Mouse (Mus musculus): ENCODE measurements around the gene Kif1b. TPM values are rescaled to one million over a fixed set of nuclear protein-coding genes. Genes with fewer than 3 reads are reported as not detected.

Kif1b gene
- total and polyA plus RNA-seq, 3 experiments = 41.6 to 186 (median 154) TPM

DNA sequence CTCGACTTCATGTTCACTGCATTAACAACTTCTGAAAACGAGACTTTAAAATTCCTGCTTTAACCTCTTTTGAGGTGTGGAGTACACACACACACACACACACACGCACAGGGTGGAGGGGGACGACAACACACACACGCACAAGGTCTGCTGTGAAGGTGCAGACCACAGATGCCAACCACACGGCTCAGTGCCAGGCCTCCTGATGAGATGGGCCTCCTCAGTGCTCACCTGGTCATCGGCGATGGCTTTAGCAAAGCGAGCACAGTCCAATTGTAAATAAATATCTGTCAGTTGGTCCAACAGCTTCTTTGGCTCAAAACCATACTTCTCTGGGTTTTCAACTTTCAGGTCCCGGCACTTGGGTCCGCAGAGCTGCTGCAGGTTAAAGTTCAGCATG, 27.4 kb upstream of the Kif1b start:
- no peak overlapping the region for H3K27ac ChIP-seq
- 96% methylated on average over 11 of the region's 11 CpGs for WGBS
- peaks cover 4% of the 10 kb centered on the region for H3K4me1 ChIP-seq (ENCODE audit: control insufficient read depth, insufficient read depth, low read length)
- intact Hi-C loops (cut with DNase I) = no loop called here
- H3K4me3 ChIP-seq = no peak overlapping the region
- H3K36me3 ChIP-seq (ENCODE audit: control insufficient read depth, insufficient read depth, low read length) = no peaks in the 10 kb centered on the region
- no peak overlapping the region for H3K9ac ChIP-seq (ENCODE audit: low read depth, low read length)
- DNase-seq = no peak
- TF ChIP-seq CTCF (IDR thresholded peaks at IDR 0.05) (no peak), EP300 (IDR thresholded peaks at IDR 0.05; ENCODE audit: insufficient read depth, low read depth, low read length) (no peak), POLR2A (IDR thresholded peaks at IDR 0.05; ENCODE audit: insufficient read depth, low read depth, low read length) (no peak)
- H3K27me3 ChIP-seq (ENCODE audit: control insufficient read depth, insufficient read depth, low read length) = no peaks in the 10 kb centered on the region
- no peaks in the 10 kb centered on the region for H3K79me2 ChIP-seq (replicated peaks; ENCODE audit: control insufficient read depth, insufficient read depth, low read length)

DNA sequence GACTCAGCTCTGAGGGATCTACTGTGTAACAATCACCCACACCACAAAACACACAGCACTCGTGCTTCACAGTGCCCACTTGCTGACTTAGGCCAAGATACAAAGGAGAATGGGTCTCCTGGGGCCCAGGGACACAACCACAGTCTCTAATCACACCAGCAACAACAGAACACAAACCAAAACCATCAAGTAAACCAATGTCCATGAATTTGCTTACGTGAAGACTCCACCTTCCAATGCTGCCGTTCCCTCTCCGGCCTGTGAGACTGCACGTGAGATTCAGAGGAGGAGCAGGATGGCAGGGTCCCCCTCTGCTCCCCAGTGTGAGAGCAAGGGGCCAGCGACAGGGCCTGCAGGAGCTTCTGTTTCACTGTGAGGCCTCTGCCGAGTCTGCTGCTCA, 25.2 kb upstream of the Kif1b start:
- no peak for DNase-seq
- WGBS = 91% methylated on average over 7 of the region's 7 CpGs
- TF ChIP-seq POLR2A (IDR thresholded peaks at IDR 0.05; ENCODE audit: insufficient read depth, low read depth, low read length) (no peak), EP300 (IDR thresholded peaks at IDR 0.05; ENCODE audit: insufficient read depth, low read depth, low read length) (no peak), CTCF (IDR thresholded peaks at IDR 0.05) (no peak)
- Histone ChIP-seq H3K4me3 (no peak overlapping the region), H3K36me3 (ENCODE audit: control insufficient read depth, insufficient read depth, low read length) (no peaks in the 10 kb centered on the region), H3K9ac (ENCODE audit: low read depth, low read length) (no peak overlapping the region), H3K27me3 (ENCODE audit: control insufficient read depth, insufficient read depth, low read length) (no peaks in the 10 kb centered on the region), H3K4me1 (ENCODE audit: control insufficient read depth, insufficient read depth, low read length) (peaks cover 3% of the 10 kb centered on the region), H3K27ac (no peak overlapping the region), H3K79me2 (replicated peaks; ENCODE audit: control insufficient read depth, insufficient read depth, low read length) (no peaks in the 10 kb centered on the region)
- intact Hi-C loops (cut with DNase I) = no loop called here

DNA sequence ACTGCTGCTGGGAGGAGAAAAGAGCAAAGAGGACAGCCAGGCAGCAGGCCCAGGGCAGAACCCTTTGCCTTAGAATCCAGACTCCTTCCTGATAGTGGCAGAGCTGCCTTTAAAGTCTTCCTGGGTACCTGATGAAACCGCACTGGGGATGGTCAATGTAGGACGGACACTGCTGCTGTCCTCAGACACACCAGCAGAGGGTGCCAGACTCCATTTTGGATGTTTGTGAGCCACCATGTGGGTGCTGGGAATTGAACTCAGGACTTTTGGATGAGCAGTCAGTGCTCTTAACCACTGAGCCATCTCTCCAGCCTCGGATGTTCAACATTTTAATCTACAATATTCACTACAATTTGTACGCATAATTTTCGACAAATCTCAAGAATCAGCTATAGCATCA, 23.0 kb upstream of the Kif1b start:
- intact Hi-C loops (cut with DNase I) = no loop called here
- Histone ChIP-seq H3K36me3 (ENCODE audit: control insufficient read depth, insufficient read depth, low read length) (no peaks in the 10 kb centered on the region), H3K4me1 (ENCODE audit: control insufficient read depth, insufficient read depth, low read length) (peaks cover 3% of the 10 kb centered on the region; the same call in 1 of the 2 replicates), H3K27me3 (ENCODE audit: control insufficient read depth, insufficient read depth, low read length) (no peaks in the 10 kb centered on the region), H3K79me2 (replicated peaks; ENCODE audit: control insufficient read depth, insufficient read depth, low read length) (no peaks in the 10 kb centered on the region), H3K27ac (no peak overlapping the region), H3K9ac (ENCODE audit: low read depth, low read length) (no peak overlapping the region), H3K4me3 (no peak overlapping the region)
- TF ChIP-seq CTCF (IDR thresholded peaks at IDR 0.05) = peak; percentile 37
- TF ChIP-seq EP300 (IDR thresholded peaks at IDR 0.05; ENCODE audit: insufficient read depth, low read depth, low read length) = no peak
- no peak for DNase-seq
- WGBS = 97% methylated on average over 5 of the region's 5 CpGs

DNA sequence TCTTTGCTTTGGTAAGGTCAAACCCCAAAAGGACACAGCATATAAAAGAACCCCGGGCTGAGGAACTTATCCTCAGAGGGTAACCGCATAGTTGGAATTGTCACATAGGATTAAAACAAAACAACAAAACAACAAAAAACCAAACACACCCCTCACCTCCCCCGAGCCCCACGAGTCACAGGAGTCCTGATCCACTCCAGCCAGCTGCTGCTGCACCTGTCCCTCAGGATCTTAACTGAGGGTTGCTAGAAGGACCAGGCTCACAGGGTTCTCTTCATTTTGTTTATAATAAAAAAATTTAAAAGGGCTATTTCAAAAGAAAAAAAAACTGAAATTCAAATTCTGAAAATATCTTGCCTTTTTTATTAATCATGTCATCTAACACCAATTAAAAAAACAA, 21.2 kb upstream of the Kif1b start:
- H3K36me3 ChIP-seq (ENCODE audit: control insufficient read depth, insufficient read depth, low read length) = no peaks in the 10 kb centered on the region
- intact Hi-C loops (cut with DNase I) = no loop called here
- DNase-seq = no peak
- TF ChIP-seq CTCF (IDR thresholded peaks at IDR 0.05) = no peak
- TF ChIP-seq EP300 (IDR thresholded peaks at IDR 0.05; ENCODE audit: insufficient read depth, low read depth, low read length) = no peak
- TF ChIP-seq POLR2A (IDR thresholded peaks at IDR 0.05; ENCODE audit: insufficient read depth, low read depth, low read length) = no peak
- no peak overlapping the region for H3K27ac ChIP-seq
- peaks cover 4% of the 10 kb centered on the region for H3K4me1 ChIP-seq (ENCODE audit: control insufficient read depth, insufficient read depth, low read length)
- no peak overlapping the region for H3K9ac ChIP-seq (ENCODE audit: low read depth, low read length)
- H3K4me3 ChIP-seq = no peak overlapping the region
- no peaks in the 10 kb centered on the region for H3K79me2 ChIP-seq (replicated peaks; ENCODE audit: control insufficient read depth, insufficient read depth, low read length)
- 92% methylated on average over 4 of the region's 4 CpGs for WGBS
- no peaks in the 10 kb centered on the region for H3K27me3 ChIP-seq (ENCODE audit: control insufficient read depth, insufficient read depth, low read length)

DNA sequence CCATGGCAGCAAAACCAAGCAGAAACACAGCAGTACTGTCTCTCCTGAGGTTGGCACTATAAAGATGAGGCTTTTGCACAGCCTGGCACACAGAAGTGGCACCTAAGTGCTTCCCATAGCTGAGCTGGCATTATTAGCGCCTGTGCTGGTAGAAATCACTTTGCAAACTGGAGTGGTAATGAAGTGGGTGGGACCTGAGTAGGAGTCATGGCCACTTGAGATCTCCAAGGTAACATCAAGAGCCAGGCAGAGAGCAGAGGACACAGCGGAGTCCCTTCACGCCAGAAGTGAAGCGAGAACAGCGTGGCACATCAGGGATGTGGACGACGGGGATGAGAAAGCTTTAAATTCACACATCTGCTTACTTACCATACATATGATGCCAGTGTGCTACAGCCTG, 19.8 kb upstream of the Kif1b start:
- Histone ChIP-seq H3K79me2 (replicated peaks; ENCODE audit: control insufficient read depth, insufficient read depth, low read length) (no peaks in the 10 kb centered on the region), H3K27me3 (ENCODE audit: control insufficient read depth, insufficient read depth, low read length) (no peaks in the 10 kb centered on the region), H3K27ac (peak overlapping the region; percentile 74), H3K36me3 (ENCODE audit: control insufficient read depth, insufficient read depth, low read length) (no peaks in the 10 kb centered on the region), H3K4me3 (no peak overlapping the region), H3K9ac (ENCODE audit: low read depth, low read length) (no peak overlapping the region), H3K4me1 (ENCODE audit: control insufficient read depth, insufficient read depth, low read length) (peaks cover 8% of the 10 kb centered on the region)
- TF ChIP-seq POLR2A (IDR thresholded peaks at IDR 0.05; ENCODE audit: insufficient read depth, low read depth, low read length) = no peak
- TF ChIP-seq EP300 (IDR thresholded peaks at IDR 0.05; ENCODE audit: insufficient read depth, low read depth, low read length) = 0 out of 2 replicates have a peak, but pooled peaks have one; percentile 22
- WGBS = 57% methylated on average over 7 of the region's 7 CpGs
- no peak for DNase-seq
- intact Hi-C loops (cut with DNase I) = no loop called here

DNA sequence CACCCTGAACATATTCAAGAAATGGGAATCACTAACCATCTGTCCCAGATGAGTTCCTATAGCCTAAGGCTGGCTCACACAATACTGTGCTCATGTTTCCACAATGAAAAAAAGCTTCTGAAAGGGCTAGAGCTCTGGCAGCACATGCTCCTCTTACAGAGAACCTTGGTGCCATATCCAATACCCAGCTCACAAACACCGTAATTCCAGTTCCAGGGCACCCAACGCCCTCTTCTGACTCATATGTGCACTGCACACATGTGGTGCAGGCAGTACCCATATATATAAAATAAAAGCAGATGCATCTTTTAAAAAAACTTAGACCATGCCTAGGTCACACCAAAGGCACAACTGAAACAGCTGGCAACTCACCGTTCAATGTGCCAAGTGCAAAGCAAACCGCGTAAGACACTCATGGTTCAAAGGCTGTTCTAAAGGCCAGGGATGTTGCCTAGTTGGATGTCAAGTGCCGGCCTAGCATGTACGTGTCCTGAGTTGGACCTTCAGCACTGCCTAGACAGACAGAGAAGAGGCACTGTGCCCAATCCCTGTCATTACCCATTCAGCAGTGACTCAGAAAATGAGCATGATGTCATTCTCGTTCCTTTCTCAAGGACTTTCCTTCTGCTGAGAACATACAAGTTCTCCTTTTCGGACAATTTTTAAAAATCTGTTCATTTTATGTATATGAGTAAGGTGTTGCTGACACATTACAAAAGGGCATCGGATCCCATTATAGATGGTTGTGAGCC, 18.1 kb upstream of the Kif1b start:
- Histone ChIP-seq H3K4me1 (ENCODE audit: control insufficient read depth, insufficient read depth, low read length) (peaks cover 8% of the 10 kb centered on the region), H3K79me2 (replicated peaks; ENCODE audit: control insufficient read depth, insufficient read depth, low read length) (no peaks in the 10 kb centered on the region), H3K27ac (peak overlapping the region; percentile 74), H3K4me3 (no peak overlapping the region), H3K9ac (ENCODE audit: low read depth, low read length) (no peak overlapping the region), H3K27me3 (ENCODE audit: control insufficient read depth, insufficient read depth, low read length) (no peaks in the 10 kb centered on the region), H3K36me3 (ENCODE audit: control insufficient read depth, insufficient read depth, low read length) (no peaks in the 10 kb centered on the region)
- 0 out of 2 replicates have a peak, but pooled peaks have one; percentile 46 for TF ChIP-seq EP300 (IDR thresholded peaks at IDR 0.05; ENCODE audit: insufficient read depth, low read depth, low read length)
- no peak for TF ChIP-seq POLR2A (IDR thresholded peaks at IDR 0.05; ENCODE audit: insufficient read depth, low read depth, low read length)
- TF ChIP-seq CTCF (IDR thresholded peaks at IDR 0.05) = peak; percentile 51
- peak; percentile 41 to 69 for DNase-seq
- WGBS = 57% methylated on average over 10 of the region's 10 CpGs
- intact Hi-C loops (cut with DNase I) = no loop called here
